Mouse (Mus musculus) liver, embryonic 14.5 days (tissue): ENCODE measurements around the gene Taf6l.

Experiments used
- CTCF ChIP-seq: IDR thresholded peaks from 2 replicates; pipeline ENCODE4 v1.5.1; 2016; ENCODE audit warnings: antibody characterized with exemption, low read depth, control low read depth
- EP300 ChIP-seq: IDR thresholded peaks from 2 replicates; pipeline ENCODE4 v1.6.1; 2016; ENCODE audit warnings: antibody characterized with exemption, low read depth

DNA sequence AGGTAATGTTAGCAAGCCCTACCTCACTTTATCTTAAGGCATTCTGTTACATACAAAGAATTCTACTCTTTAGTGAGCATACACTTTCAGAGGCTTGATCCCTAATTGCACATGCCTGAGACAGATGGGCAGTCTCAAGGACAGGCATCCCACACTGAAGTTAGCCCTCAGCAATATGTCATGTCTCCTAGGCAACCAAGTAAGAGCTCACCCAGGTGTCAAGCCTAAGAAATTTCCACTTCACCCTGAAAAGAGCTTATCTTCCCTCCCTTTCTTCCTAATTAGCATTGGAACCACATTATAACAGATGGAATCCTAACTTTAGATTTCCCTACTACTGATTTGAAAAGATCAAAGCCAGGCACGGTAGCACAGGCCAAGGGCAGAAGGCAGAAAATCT lies 3.0 kb upstream of the Taf6l start:
- TF ChIP-seq CTCF (no peak), EP300 (no peak)
